Mouse (Mus musculus) ES-E14 (cell line): ENCODE results near the gene Qtrt1. TPM values are rescaled to one million over a fixed set of nuclear protein-coding genes. Genes with fewer than 3 reads are reported as not detected.
A peak's percentile ranks its signal among the peaks of the same experiment; 100 is the strongest.

ENCODE experiments used
- DNase-seq: peaks from one replicate; pipeline ENCODE4 v3.0.0-alpha.2; 2013; ENCODE audit warnings: low read depth, low spot score
- H3K27ac ChIP-seq: 2 replicates; pipeline ENCODE4 v1.5.1; 2012; ENCODE audit warnings: low read depth, mild to moderate bottlenecking, low read length, moderate library complexity, mixed read lengths; ENCODE audit not compliant: poor library complexity, insufficient read depth, severe bottlenecking
- H3K36me3 ChIP-seq: 2 replicates; pipeline ENCODE4 v1.6.1; 2012; ENCODE audit warnings: mild to moderate bottlenecking, low read length, moderate library complexity, mixed read lengths; ENCODE audit not compliant: control insufficient read depth, poor library complexity, insufficient read depth, severe bottlenecking
- H3K4me1 ChIP-seq, 2 experiments: fragments of 150-350 bp in 1 of 2; sonication (generic) in 1 of 2; 2 replicates each; pipeline ENCODE4 v1.6.1; 2012; ENCODE audit warnings: low read length in 2 of 2, mild to moderate bottlenecking in 1 of 2, mixed read lengths in 1 of 2; ENCODE audit not compliant: control insufficient read depth in 2 of 2, insufficient read depth in 2 of 2, poor library complexity in 1 of 2
- H3K4me3 ChIP-seq, 2 experiments: fragments of 150-350 bp in 1 of 2; sonication (generic) in 1 of 2; 2 replicates each; pipeline ENCODE4 v1.5.1; 2012; ENCODE audit warnings: low read length in 2 of 2, low read depth in 1 of 2, mild to moderate bottlenecking in 1 of 2, mixed read lengths in 1 of 2; ENCODE audit not compliant: insufficient read depth in 1 of 2, poor library complexity in 1 of 2, severe bottlenecking in 1 of 2
- H3K9ac ChIP-seq: 2 replicates; pipeline ENCODE4 v1.6.1; 2012; ENCODE audit warnings: low read depth, mild to moderate bottlenecking, low read length, mixed read lengths; ENCODE audit not compliant: poor library complexity, insufficient read depth, severe bottlenecking
- H3K9me3 ChIP-seq: fragments of 150-350 bp; sonication (generic); 2 replicates; pipeline ENCODE4 v1.6.1; 2012; ENCODE audit warnings: low read depth, mild to moderate bottlenecking, low read length; ENCODE audit not compliant: control insufficient read depth, insufficient read depth
- CHD2 ChIP-seq: IDR thresholded peaks from 2 replicates; pipeline ENCODE4 v1.6.1; 2014; ENCODE audit warnings: mild to moderate bottlenecking, low read depth, low read length, inconsistent platforms
- HCFC1 ChIP-seq: IDR thresholded peaks from 2 replicates; pipeline ENCODE4 v1.6.1; 2012; ENCODE audit warnings: low read length, inconsistent platforms, borderline replicate concordance; ENCODE audit not compliant: insufficient read depth
- MAFK ChIP-seq: IDR thresholded peaks from 2 replicates; pipeline ENCODE4 v1.6.1; 2014; ENCODE audit warnings: mild to moderate bottlenecking, low read depth, low read length, inconsistent platforms; ENCODE audit not compliant: insufficient read depth
- ZC3H11A ChIP-seq: IDR thresholded peaks from 2 replicates; pipeline ENCODE4 v1.6.1; 2012; ENCODE audit warnings: low read depth, mild to moderate bottlenecking, inconsistent platforms, low read length, borderline replicate concordance
- ZNF384 ChIP-seq: IDR thresholded peaks from 2 replicates; pipeline ENCODE4 v1.6.1; 2012; ENCODE audit warnings: low read depth, low read length, inconsistent platforms
- in situ Hi-C, 2 experiments: fragments of 600-800 bp; cut with MboI; formaldehyde crosslinking; loops; one replicate each; pipeline ENCODE4 v1.15.1; 2025; ENCODE audit warnings: low sequenced_read_pairs in 2 of 2, inconsistent platforms in 1 of 2; ENCODE audit not compliant: unreplicated experiment in 2 of 2
- total RNA-seq: library from RNA; depleted of rRNA; stranded (reverse); fragments of 300-350 nt; gene quantifications from 2 replicates; pipeline ENCODE4 v1.2.3, GENCODE M21; 2012

Gene Qtrt1
- total RNA-seq, 1 experiment = 62.7 TPM

DNA sequence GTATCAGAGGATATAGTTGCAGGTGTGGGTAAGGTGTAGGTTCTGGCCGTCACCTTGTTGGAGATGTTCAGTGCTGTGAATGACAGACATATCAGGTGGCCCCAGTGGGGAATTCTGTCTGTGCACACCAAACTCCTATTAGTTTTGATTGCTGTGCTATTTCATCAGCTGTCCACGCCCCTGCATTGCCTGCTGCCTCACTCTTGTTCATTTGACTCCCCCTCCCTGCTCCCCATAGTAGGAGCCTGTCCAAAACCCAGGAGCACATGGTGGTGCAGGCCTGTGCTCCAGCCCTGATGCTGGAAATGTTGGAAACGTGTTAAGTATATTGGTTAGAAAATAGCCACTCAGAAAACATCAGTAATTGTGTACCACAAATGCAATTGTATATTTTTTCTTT, 27.8 kb downstream of the Qtrt1 start:
- in situ Hi-C loops = no loop called here
- Histone ChIP-seq H3K9me3 (no peaks in the 10 kb centered on the region), H3K27ac (no peak overlapping the region), H3K4me1 (peaks cover 6 to 38% of the 10 kb centered on the region in 2 experiments), H3K36me3 (no peaks in the 10 kb centered on the region; the same call in 1 of the 2 replicates), H3K9ac (no peak overlapping the region), H3K4me3 (no peak overlapping the region)
- TF ChIP-seq ZC3H11A (no peak), HCFC1 (no peak), ZNF384 (no peak), MAFK (no peak), CHD2 (no peak)
- DNase-seq = no peak

DNA sequence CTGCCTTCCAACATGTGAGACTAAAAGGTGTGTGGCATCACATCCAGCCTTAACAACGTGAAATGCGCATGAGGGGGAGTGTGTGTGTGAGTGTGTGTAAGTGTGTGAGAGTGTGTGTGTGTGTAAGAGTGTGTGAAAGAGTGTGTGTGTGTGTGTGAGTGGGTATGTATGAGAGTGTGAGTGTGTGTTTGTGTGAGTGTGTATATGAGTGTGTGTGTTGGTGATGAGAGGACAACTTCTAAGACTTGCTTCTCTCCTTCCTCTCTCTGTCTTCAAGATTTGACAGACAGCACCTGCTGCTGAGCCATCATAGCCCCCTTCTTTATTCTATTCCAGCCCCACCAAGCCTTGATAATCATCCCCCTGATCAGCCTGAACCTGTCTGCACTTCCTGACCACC, 28.3 kb downstream of the Qtrt1 start:
- no peaks in the 10 kb centered on the region for H3K9me3 ChIP-seq
- no peak for DNase-seq
- H3K27ac ChIP-seq = no peak overlapping the region
- H3K4me1 ChIP-seq = peaks cover 6 to 39% of the 10 kb centered on the region in 2 experiments
- H3K36me3 ChIP-seq = peaks cover 3% of the 10 kb centered on the region; the same call in 1 of the 2 replicates
- no peak overlapping the region for H3K4me3 ChIP-seq
- TF ChIP-seq MAFK (no peak), HCFC1 (no peak), CHD2 (no peak), ZNF384 (no peak), ZC3H11A (no peak)
- no peak overlapping the region for H3K9ac ChIP-seq
- in situ Hi-C loops = no loop called here

DNA sequence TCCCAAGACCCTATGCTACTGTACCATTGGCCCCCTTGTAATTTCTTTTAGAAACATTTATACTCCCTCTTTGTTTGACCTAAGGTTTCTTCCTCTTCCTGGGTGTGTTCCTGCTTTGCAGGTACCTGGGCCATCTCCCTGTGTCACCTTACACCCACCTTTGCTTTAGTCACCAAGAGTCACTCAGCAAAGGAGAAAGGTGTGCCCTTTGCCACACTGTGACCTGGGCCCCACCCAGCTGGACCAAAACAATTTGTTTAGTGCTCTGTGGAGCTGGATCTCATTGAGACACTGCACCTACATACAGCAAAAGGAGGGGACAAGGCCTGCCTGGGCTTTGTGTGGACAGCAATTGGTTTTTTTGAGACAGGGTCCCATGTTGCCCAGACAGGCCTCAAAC, 28.8 kb downstream of the Qtrt1 start:
- TF ChIP-seq ZNF384 = no peak
- TF ChIP-seq MAFK = no peak
- no peak for TF ChIP-seq HCFC1
- TF ChIP-seq ZC3H11A = no peak
- no peak for TF ChIP-seq CHD2
- Histone ChIP-seq H3K27ac (peak overlapping the region; percentile 29; the same call in 1 of the 2 replicates), H3K4me1 (peaks cover 6 to 38% of the 10 kb centered on the region in 2 experiments), H3K9me3 (no peaks in the 10 kb centered on the region), H3K4me3 (no peak overlapping the region), H3K9ac (no peak overlapping the region), H3K36me3 (peaks cover 3% of the 10 kb centered on the region; the same call in 1 of the 2 replicates)
- DNase-seq = no peak
- in situ Hi-C loops = no loop called here

DNA sequence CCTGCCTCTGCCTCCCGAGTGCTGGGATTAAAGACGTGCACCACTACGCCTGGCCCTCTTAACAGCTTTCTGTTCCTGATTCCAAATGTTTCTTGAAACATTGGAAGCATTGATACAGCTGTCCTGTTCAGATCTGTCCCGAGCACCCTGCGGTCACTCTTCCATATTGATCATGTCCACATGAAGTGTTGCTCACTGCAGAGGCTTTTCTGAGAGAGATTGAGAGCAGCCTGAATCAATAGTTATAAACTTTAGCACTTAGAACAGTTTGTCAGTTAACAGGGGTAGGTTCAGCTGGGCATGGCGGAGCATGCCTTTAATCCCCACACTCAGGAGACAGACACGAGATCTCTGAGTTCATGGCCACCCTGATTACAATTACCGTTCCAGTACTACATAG, 32.2 kb downstream of the Qtrt1 start:
- no peak for DNase-seq
- no peaks in the 10 kb centered on the region for H3K9me3 ChIP-seq
- in situ Hi-C loops = no loop called here

DNA sequence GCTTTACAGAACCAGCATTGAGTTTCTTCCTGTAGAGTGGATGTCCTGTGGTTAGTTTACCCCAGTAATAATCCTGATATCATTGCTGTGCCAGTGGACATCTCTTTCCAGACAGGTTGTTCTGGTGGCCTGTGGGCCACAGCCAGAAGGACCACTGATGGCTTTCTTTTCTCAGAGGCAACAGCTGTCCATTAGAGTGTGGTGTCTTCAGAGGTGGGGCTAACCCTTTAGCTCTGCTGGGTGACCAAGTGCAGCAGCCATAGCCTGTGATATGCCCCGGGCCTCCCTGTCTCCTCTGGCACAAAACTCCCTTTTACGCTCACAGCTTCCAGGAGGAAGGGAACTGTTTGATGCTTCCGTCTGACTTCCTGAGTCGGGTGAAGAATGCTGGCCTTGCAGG, 32.9 kb downstream of the Qtrt1 start:
- no peak overlapping the region for H3K4me3 ChIP-seq
- H3K27ac ChIP-seq = peak overlapping the region; percentile 61; the same call in 1 of the 2 replicates
- in situ Hi-C loops = no loop called here
- peaks cover 3 to 23% of the 10 kb centered on the region in 2 experiments; a peak in 2 of 4 replicates for H3K4me1 ChIP-seq
- H3K9ac ChIP-seq = no peak overlapping the region
- DNase-seq = no peak
- TF ChIP-seq MAFK = no peak
- TF ChIP-seq CHD2 = no peak
- no peak for TF ChIP-seq ZNF384
- no peak for TF ChIP-seq ZC3H11A
- no peak for TF ChIP-seq HCFC1
- H3K36me3 ChIP-seq = peaks cover 3% of the 10 kb centered on the region; the same call in 1 of the 2 replicates
- no peaks in the 10 kb centered on the region for H3K9me3 ChIP-seq

More for the DNA sequence above, 32.2 kb downstream of the Qtrt1 start:
- peaks cover 3% of the 10 kb centered on the region; the same call in 1 of the 2 replicates for H3K36me3 ChIP-seq
- H3K4me1 ChIP-seq = peaks cover 8 to 28% of the 10 kb centered on the region in 2 experiments
- H3K9ac ChIP-seq = no peak overlapping the region
- no peak for TF ChIP-seq ZNF384
- no peak for TF ChIP-seq ZC3H11A
- TF ChIP-seq MAFK = no peak
- TF ChIP-seq HCFC1 = no peak
- no peak for TF ChIP-seq CHD2
- H3K4me3 ChIP-seq = no peak overlapping the region
- H3K27ac ChIP-seq = no peak overlapping the region
